Comparison of ENCODE assay signal across 23 mouse cellular contexts in the genomic region with DNA sequence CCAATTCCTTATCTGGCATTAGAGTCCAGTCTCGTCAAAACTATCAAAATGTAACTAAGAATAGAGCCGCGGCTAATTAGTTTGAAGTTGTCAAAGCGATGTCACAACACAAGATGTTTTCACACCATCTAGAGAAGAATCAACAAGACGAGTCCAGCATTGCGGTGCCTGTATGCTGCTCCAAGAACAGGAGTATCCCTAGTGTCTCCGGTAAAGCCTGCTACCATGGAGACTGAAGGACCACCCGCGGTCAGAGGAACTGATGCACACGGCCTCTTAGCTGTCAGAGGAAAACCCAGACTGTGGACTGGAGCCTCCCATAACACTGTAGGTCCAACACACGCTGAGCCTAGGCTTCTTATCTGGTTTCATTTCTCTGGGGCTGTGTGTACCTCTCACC. TPM values are rescaled to one million over a fixed set of nuclear protein-coding genes. Genes with fewer than 3 reads are reported as not detected.
"Had no signal": no experiment of that assay in that cellular context is flagged by ENCODE, and none has a peak within 500 bp of the region (broad histone marks: within the 10 kb centered on the region; RNA-seq: fewer than 3 reads in every experiment).

No protein-coding gene starts in this region.

- H3K4me3 ChIP-seq: layer of hippocampus, adult 2 months; left cerebral cortex, adult 2 months; limb, embryonic 12.5 days; limb, embryonic 15.5 days; midbrain, embryonic 12.5 days; midbrain, embryonic 15.5 days; neural tube, embryonic 12.5 days; neural tube, embryonic 15.5 days had no signal

- ATAC-seq: liver, postnatal 0 days; lung, postnatal 0 days; midbrain, embryonic 15.5 days had no signal

- H3K9ac ChIP-seq: limb, embryonic 12.5 days; limb, embryonic 15.5 days; liver, embryonic 14.5 days; liver, postnatal 0 days; lung, embryonic 14.5 days; midbrain, embryonic 12.5 days; midbrain, embryonic 15.5 days; neural tube, embryonic 12.5 days; neural tube, embryonic 15.5 days had no signal

- H3K9me3 ChIP-seq: limb, embryonic 15.5 days; midbrain, embryonic 12.5 days; midbrain, embryonic 15.5 days; neural tube, embryonic 15.5 days had no signal

- H3K27ac ChIP-seq: layer of hippocampus, adult 2 months; left cerebral cortex, adult 2 months; limb, embryonic 12.5 days; limb, embryonic 15.5 days; liver, embryonic 14.5 days; macrophage; midbrain, embryonic 12.5 days; midbrain, embryonic 15.5 days; neural tube, embryonic 12.5 days; neural tube, embryonic 15.5 days had no signal

- H3K27me3 ChIP-seq: limb, embryonic 12.5 days; limb, embryonic 15.5 days; midbrain, embryonic 12.5 days; midbrain, embryonic 15.5 days; neural tube, embryonic 12.5 days; neural tube, embryonic 15.5 days had no signal

- H3K4me2 ChIP-seq: limb, embryonic 12.5 days; limb, embryonic 15.5 days; liver, embryonic 11.5 days; lung, embryonic 14.5 days; midbrain, embryonic 12.5 days; midbrain, embryonic 15.5 days; neural tube, embryonic 12.5 days; neural tube, embryonic 15.5 days had no signal

- H3K36me3 ChIP-seq: limb, embryonic 12.5 days; limb, embryonic 15.5 days; midbrain, embryonic 12.5 days; midbrain, embryonic 15.5 days; neural tube, embryonic 12.5 days; neural tube, embryonic 15.5 days had no signal

- DNase-seq: kidney, adult 18-20 months; kidney, adult 9 months; kidney, postnatal 14 days; kidney, postnatal 4 days; layer of hippocampus, adult 9-11 months; liver, postnatal 0 days; lung, embryonic 14.5 days; right cerebral cortex, postnatal 25 days; thymus, adult 18-20 months; thymus, postnatal 14 days had no signal

- H3K4me1 ChIP-seq: limb, embryonic 12.5 days; limb, embryonic 15.5 days; midbrain, embryonic 12.5 days; midbrain, embryonic 15.5 days; neural tube, embryonic 15.5 days had no signal

RNA-seq across cellular contexts. Expression of a gene that starts 11.5 kb away (rescaled TPM):
- total RNA-seq: megakaryocyte, adult 5-6 weeks had no signal
- polyA plus RNA-seq: liver, postnatal 0 days; macrophage had no signal
